Mouse (Mus musculus) A20 (cell line): ENCODE results near the gene Ppfibp1.
"Not testable (repeated sequence)": the region's sequence is repeated elsewhere in the genome, so short reads cannot be mapped to it uniquely, and the experiment has no call there.

Source experiments
- DNase-seq: peaks from one replicate; pipeline ENCODE4 v3.0.0-alpha.2; 2011; ENCODE audit warnings: low read depth, low spot score

The Ppfibp1 gene

GRCm38 (mm10) chr6:146887958-146888659 lies at the start of gene Ppfibp1:
Ppfibp1 (plus strand) TSS chr6:146888487.
- DNase-seq: peak; percentile 92

- no peak for DNase-seq
These were observed 49.4 kb upstream of the Ppfibp1 start for GRCm38 (mm10) chr6:146838863-146839262.

GRCm38 (mm10) chr6:146844867-146845266 lies 43.4 kb upstream of the Ppfibp1 start:
- DNase-seq: no peak

GRCm38 (mm10) chr6:146845347-146845746 lies 42.9 kb upstream of the Ppfibp1 start:
- peak; percentile 47 for DNase-seq

- DNase-seq: peak; percentile 70
These were observed 42.1 kb upstream of the Ppfibp1 start for GRCm38 (mm10) chr6:146845961-146846750.

GRCm38 (mm10) chr6:146847402-146847801 lies 40.9 kb upstream of the Ppfibp1 start:
- DNase-seq: no peak

- no peak for DNase-seq
These were observed 40.0 kb upstream of the Ppfibp1 start for GRCm38 (mm10) chr6:146848281-146848680.

GRCm38 (mm10) chr6:146850050-146850449 lies 38.2 kb upstream of the Ppfibp1 start, which contains the start of gene Smco2:
Smco2 (plus strand) TSS chr6:146850104.
- no peak for DNase-seq

GRCm38 (mm10) chr6:146851916-146852315 lies 36.4 kb upstream of the Ppfibp1 start:
- no peak for DNase-seq

GRCm38 (mm10) chr6:146852739-146853138 lies 35.5 kb upstream of the Ppfibp1 start:
- DNase-seq: no peak

GRCm38 (mm10) chr6:146855185-146855584 lies 33.1 kb upstream of the Ppfibp1 start:
- peak; percentile 96 for DNase-seq

- no peak for DNase-seq
These were observed 30.9 kb upstream of the Ppfibp1 start for GRCm38 (mm10) chr6:146857386-146857785.

GRCm38 (mm10) chr6:146863154-146863553 lies 25.1 kb upstream of the Ppfibp1 start:
- DNase-seq: no peak

GRCm38 (mm10) chr6:146864370-146864769 lies 23.9 kb upstream of the Ppfibp1 start:
- DNase-seq: not testable (repeated sequence)

- DNase-seq: peak; percentile 60
These were observed 22.6 kb upstream of the Ppfibp1 start for GRCm38 (mm10) chr6:146865701-146866100.

- no peak for DNase-seq
These were observed 16.3 kb upstream of the Ppfibp1 start for GRCm38 (mm10) chr6:146871975-146872374.

- no peak for DNase-seq
These were observed 13.9 kb upstream of the Ppfibp1 start for GRCm38 (mm10) chr6:146874415-146874814.

GRCm38 (mm10) chr6:146876820-146877219 lies 11.5 kb upstream of the Ppfibp1 start:
- DNase-seq: no peak

- DNase-seq: no peak
These were observed 10.8 kb upstream of the Ppfibp1 start for GRCm38 (mm10) chr6:146877425-146878045.

GRCm38 (mm10) chr6:146878926-146879325 lies 9.4 kb upstream of the Ppfibp1 start:
- no peak for DNase-seq

GRCm38 (mm10) chr6:146879856-146880255 lies 8.4 kb upstream of the Ppfibp1 start:
- no peak for DNase-seq

GRCm38 (mm10) chr6:146880296-146880695 lies 8.0 kb upstream of the Ppfibp1 start:
- no peak for DNase-seq
